Mouse (Mus musculus): ENCODE results near the gene Car6.

GRCm38 (mm10) chr4:150242745-150243144 lies 41.6 kb upstream of the Car6 start:
- TF ChIP-seq GATA1 (IDR thresholded peaks at IDR 0.05; ENCODE audit: borderline replicate concordance, low read length) (no peak), FLI1 (IDR thresholded peaks at IDR 0.05; ENCODE audit: low read length) (no peak)

All from megakaryocyte, embryonic 14.5 days (primary cell).